Mouse (Mus musculus) small intestine, adult 2 months (tissue): ENCODE data around the gene Etnk2. TPM values are rescaled to one million over a fixed set of nuclear protein-coding genes. Genes with fewer than 3 reads are reported as not detected.

Experiments used
- H3K27ac ChIP-seq: fragments of 200-500 bp; 2 replicates; pipeline ENCODE4 v1.5.1; 2012; ENCODE audit warnings: low read depth, low read length, control low read depth, inconsistent platforms; ENCODE audit not compliant: insufficient read depth
- H3K27me3 ChIP-seq: fragments of 200-500 bp; 2 replicates; pipeline ENCODE4 v1.6.1; 2012; ENCODE audit warnings: mild to moderate bottlenecking, moderate library complexity, low read length, inconsistent platforms; ENCODE audit not compliant: control insufficient read depth, insufficient read depth
- H3K36me3 ChIP-seq: fragments of 200-500 bp; 2 replicates; pipeline ENCODE4 v1.6.1; 2012; ENCODE audit warnings: mild to moderate bottlenecking, low read length, control low read depth, inconsistent platforms; ENCODE audit not compliant: control insufficient read depth, insufficient read depth
- H3K4me1 ChIP-seq: fragments of 200-500 bp; 2 replicates; pipeline ENCODE4 v1.6.1; 2012; ENCODE audit warnings: low read length, inconsistent platforms, mixed read lengths; ENCODE audit not compliant: control insufficient read depth, insufficient read depth, insufficient read length
- H3K4me3 ChIP-seq: fragments of 200-500 bp; 2 replicates; pipeline ENCODE4 v1.5.1; 2012; ENCODE audit warnings: low read depth, mild to moderate bottlenecking, control low read depth, inconsistent platforms, low read length, moderate library complexity
- CTCF ChIP-seq: fragments of 200-500 bp; IDR thresholded peaks from 2 replicates; pipeline ENCODE4 v1.5.1; 2012; ENCODE audit warnings: low read depth, mild to moderate bottlenecking, control low read depth, inconsistent platforms, low read length, moderate library complexity, mixed read lengths; ENCODE audit not compliant: insufficient replicate concordance, insufficient read length; ENCODE audit errors: extremely low read depth
- POLR2A ChIP-seq: fragments of 200-500 bp; IDR thresholded peaks from 2 replicates; pipeline ENCODE4 v1.6.1; 2012; ENCODE audit warnings: low read depth, mild to moderate bottlenecking, control low read depth, inconsistent platforms, low read length, moderate library complexity
- WGBS: fragments of 180-500 bp; shearing (Covaris S2); methylation state at CpG from one replicate; pipeline ENCODE4 v1.1.7; 2018; 5-methylcytosine and 5-hydroxymethylcytosine counted together
- polyA plus RNA-seq: library from polyadenylated mRNA; depleted of rRNA; stranded (reverse); fragments of >200 nt; gene quantifications from 2 replicates; pipeline ENCODE4 v1.2.3, GENCODE M21; 2012

Etnk2 gene
- polyA plus RNA-seq, 1 experiment = 1.0 TPM

- Histone ChIP-seq H3K27ac (no peak overlapping the region), H3K4me1 (peaks cover 6% of the 10 kb centered on the region; the same call in 1 of the 2 replicates)
- 79% methylated on average over 8 of the region's 8 CpGs for whole genome bisulfite sequencing
Measured at GRCm38 (mm10) chr1:133325951-133326350, 37.4 kb upstream of the Etnk2 start.

GRCm38 (mm10) chr1:133327094-133327493 lies 36.3 kb upstream of the Etnk2 start:
- no peaks in the 10 kb centered on the region for H3K36me3 ChIP-seq

More at GRCm38 (mm10) chr1:133325951-133326350, 37.4 kb upstream of the Etnk2 start:
- Histone ChIP-seq H3K27me3 (0 out of 2 replicates have a peak, but pooled peaks cover 6% of the 10 kb centered on the region), H3K4me3 (no peak overlapping the region), H3K36me3 (0 out of 2 replicates have a peak, but pooled peaks cover 1% of the 10 kb centered on the region)
- TF ChIP-seq POLR2A (no peak), CTCF (no peak)

GRCm38 (mm10) chr1:133328299-133328795 lies 35.0 kb upstream of the Etnk2 start:
- TF ChIP-seq POLR2A = no peak
- TF ChIP-seq CTCF = no peak
- WGBS = 78% methylated on average over 6 of the region's 6 CpGs
- H3K27ac ChIP-seq = no peak overlapping the region

More at GRCm38 (mm10) chr1:133327094-133327493, 36.3 kb upstream of the Etnk2 start:
- 0 out of 2 replicates have a peak, but pooled peaks cover 6% of the 10 kb centered on the region for H3K27me3 ChIP-seq
- TF ChIP-seq CTCF (0 out of 2 replicates have a peak, but pooled peaks have one; percentile 17), POLR2A (no peak)
- H3K4me3 ChIP-seq = no peak overlapping the region
- peaks cover 6% of the 10 kb centered on the region; the same call in 1 of the 2 replicates for H3K4me1 ChIP-seq
- whole genome bisulfite sequencing = 55% methylated on average over 5 of the region's 5 CpGs
- no peak overlapping the region for H3K27ac ChIP-seq

GRCm38 (mm10) chr1:133328896-133329637 lies 34.3 kb upstream of the Etnk2 start:
- no peak for TF ChIP-seq CTCF
- no peak for TF ChIP-seq POLR2A
- WGBS = 8% methylated on average over 34 of the region's 34 CpGs
- Histone ChIP-seq H3K4me3 (peak overlapping the region; percentile 33), H3K4me1 (peaks cover 6% of the 10 kb centered on the region; the same call in 1 of the 2 replicates), H3K27ac (no peak overlapping the region), H3K27me3 (0 out of 2 replicates have a peak, but pooled peaks cover 6% of the 10 kb centered on the region), H3K36me3 (no peaks in the 10 kb centered on the region)

More at GRCm38 (mm10) chr1:133328299-133328795, 35.0 kb upstream of the Etnk2 start:
- Histone ChIP-seq H3K4me3 (no peak overlapping the region), H3K27me3 (0 out of 2 replicates have a peak, but pooled peaks cover 6% of the 10 kb centered on the region), H3K36me3 (no peaks in the 10 kb centered on the region), H3K4me1 (peaks cover 6% of the 10 kb centered on the region; the same call in 1 of the 2 replicates)

GRCm38 (mm10) chr1:133329638-133329964 lies 33.8 kb upstream of the Etnk2 start:
- Histone ChIP-seq H3K4me3 (peak overlapping the region; percentile 33), H3K27ac (no peak overlapping the region)

GRCm38 (mm10) chr1:133331142-133331541 lies 32.2 kb upstream of the Etnk2 start:
- no peak overlapping the region for H3K27ac ChIP-seq
- no peaks in the 10 kb centered on the region for H3K36me3 ChIP-seq
- 0 out of 2 replicates have a peak, but pooled peaks cover 6% of the 10 kb centered on the region for H3K27me3 ChIP-seq
- H3K4me1 ChIP-seq = peaks cover 6% of the 10 kb centered on the region; the same call in 1 of the 2 replicates
- no peak overlapping the region for H3K4me3 ChIP-seq
- TF ChIP-seq CTCF (no peak), POLR2A (no peak)
- WGBS = 83% methylated on average over 3 of the region's 3 CpGs

More at GRCm38 (mm10) chr1:133329638-133329964, 33.8 kb upstream of the Etnk2 start:
- 0 out of 2 replicates have a peak, but pooled peaks cover 6% of the 10 kb centered on the region for H3K27me3 ChIP-seq
- TF ChIP-seq CTCF = no peak
- H3K36me3 ChIP-seq = no peaks in the 10 kb centered on the region
- 27% methylated on average over 7 of the region's 7 CpGs for WGBS
- H3K4me1 ChIP-seq = peaks cover 6% of the 10 kb centered on the region; the same call in 1 of the 2 replicates
